Mouse (Mus musculus): Measurements from ENCODE around the gene Mki67.

Mki67 gene

DNA sequence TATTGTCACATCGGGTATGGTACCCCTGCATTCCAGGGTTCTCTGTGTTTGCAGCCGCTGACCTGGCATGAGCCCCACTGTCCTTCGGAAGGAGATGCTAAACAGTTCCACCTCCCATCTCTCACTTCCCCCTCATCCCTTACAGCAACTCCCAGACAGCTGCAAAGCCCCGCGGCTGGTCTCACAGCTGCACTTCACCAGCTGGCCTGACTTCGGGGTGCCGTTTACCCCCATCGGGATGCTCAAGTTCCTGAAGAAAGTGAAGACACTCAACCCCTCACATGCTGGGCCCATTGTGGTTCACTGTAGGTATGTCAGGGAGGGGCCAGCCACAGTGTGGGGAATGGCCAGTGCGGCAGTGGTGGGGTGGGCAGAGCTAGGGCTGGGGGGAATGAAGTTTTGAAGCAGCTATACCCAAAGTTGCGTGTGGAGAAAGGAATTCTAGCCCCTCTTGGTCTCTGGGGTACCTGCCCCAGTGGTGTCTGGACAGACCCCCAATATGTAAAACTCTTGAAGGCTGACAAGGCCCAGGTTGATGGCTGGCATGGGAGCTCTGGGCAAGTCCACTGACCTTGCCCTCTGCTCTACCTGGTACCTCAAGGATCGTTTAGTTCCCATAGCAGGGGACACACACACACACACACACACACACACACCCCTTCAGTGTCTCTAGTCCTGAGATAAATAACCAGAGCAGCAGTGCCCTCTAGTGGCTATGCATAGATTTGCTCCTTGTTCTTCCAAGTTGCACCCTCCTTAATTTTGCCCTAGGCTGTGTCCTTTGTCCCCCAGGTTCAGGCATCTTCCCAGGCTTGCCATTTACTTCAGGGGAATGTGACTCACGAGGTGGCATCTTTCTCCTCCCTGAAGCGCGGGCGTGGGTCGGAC, 47.1 kb downstream of the Mki67 start:
- in situ Hi-C loops (cut with MboI) = no loop called here

DNA sequence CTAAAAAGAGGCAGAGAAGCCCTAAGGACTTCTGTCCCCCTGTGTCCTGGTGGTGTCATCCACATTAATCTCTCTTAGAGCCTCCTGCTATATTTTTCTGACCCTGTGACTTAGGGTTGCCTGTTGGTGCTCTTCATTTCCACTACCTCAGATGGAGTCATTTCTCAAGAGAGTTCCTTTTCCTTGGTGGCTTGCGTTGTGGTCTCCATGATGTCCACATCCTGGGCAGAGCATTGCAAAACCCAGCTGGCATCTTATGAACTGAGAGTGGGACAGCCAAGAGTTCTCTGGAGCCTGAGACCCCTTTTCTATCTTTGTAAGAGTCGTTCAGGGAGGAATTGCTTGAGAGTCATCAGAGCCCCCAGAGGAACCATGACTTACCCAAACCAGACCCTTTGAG, 49.8 kb downstream of the Mki67 start:
- in situ Hi-C loops (cut with MboI) = no loop called here

DNA sequence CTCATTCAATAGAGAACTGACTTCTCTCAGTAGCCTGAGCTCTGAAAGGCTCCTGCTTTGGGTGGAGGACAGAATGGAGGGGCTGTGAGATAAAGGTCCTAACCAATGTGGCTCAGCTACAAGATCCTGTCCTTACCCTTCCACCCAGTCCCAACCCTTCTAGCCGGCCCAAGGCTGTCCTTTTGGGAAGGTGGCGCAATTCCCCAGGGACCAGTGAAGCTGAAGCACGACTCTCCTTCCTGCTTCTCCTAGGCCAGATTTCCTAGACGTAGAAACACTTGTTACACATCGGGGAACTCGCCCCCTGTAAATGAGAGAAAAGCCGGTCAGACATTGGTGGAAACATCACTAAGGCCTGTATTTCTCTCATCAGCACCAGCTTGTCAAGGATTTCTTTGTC, 52.0 kb downstream of the Mki67 start:
- in situ Hi-C loops (cut with MboI) = no loop called here

DNA sequence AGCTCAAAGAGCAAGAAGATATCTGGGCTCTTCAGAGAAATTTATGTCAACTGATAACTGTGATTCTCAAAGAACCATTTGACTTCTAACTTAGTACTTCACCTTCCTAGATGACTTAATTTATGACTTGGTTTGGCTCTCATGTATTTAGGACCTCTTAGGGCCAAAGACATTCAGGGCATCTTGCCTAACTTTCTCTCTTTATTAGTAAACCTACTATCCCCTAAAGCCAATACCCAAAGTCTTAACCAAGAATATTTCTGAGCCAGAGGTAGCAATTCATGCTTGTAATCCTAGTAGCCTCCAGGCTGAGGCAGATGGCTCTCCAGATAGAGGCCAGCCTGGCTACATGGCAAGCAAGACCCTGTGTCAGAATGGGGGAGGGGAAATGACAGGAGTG, 55.8 kb downstream of the Mki67 start:
- in situ Hi-C loops (cut with MboI) = no loop called here

DNA sequence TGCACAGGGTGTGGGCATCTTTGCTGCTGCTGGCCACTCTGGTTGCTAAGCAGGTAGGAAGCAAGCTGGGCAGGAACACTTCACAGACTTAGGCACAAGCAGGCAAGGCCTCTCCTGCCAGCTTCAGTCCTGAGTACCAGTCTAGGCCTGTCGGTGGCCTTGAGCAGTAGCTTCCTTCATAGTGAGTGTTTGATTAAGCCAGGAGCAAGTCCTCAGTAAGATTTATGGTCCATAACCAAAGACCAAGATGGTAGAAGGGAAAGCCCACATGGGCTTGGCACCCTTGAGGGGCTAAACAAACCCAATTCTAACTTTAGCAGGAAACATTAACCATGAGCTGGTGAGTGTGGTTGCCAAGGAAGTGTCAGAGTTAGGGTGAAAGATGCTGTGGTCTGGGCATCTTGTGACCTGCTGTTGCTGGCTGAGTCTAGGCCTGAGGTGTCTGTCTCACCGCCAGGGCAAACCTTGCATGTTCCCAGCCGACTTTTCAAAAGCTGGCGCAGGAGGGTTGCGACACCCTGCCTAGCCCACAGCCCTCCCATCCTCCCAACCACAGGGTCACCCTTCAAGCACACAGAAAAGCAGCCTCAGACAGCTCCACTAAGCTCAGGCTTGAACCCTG, 56.7 kb downstream of the Mki67 start:
- in situ Hi-C loops (cut with MboI) = no loop called here

DNA sequence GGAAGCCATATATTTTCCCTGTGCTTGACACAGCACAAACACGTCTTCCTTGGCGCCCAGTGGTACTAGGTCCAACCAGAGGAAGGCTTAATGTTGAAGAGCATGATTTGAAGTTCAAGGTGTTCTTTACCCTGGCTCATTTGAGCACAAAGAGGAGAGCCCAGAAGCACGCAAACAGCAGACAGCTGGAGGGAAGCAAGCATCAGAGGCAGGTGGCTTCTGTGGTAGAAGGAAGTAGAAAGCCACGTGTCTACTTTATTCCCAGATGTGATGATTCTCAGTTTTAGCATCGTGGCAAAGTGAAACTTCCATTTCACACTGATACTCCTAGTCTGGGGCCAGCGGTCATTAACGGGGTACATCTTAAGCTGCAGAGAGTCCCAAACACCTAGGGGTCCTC, 58.0 kb downstream of the Mki67 start:
- in situ Hi-C loops (cut with MboI) = no loop called here

DNA sequence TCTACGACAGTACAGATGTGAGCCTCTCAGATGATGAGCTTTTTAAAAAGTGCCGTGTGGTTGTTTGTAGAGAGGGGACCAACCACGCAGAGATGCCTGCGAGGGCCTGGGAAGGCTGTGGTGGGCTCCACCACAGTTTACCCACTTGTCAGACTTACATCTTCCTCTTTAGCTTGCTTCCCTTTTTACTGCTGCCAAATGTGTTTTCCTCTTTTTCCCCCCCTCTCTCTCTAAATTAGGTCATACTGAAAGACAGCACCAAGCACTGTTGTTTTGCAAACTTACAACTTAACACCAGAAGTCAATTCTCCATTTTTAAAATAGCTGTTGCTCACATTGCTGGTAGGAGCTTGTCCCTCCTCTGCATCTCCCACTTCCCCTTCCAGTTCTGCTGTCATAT, 61.0 kb downstream of the Mki67 start:
- in situ Hi-C loops (cut with MboI) = no loop called here

DNA sequence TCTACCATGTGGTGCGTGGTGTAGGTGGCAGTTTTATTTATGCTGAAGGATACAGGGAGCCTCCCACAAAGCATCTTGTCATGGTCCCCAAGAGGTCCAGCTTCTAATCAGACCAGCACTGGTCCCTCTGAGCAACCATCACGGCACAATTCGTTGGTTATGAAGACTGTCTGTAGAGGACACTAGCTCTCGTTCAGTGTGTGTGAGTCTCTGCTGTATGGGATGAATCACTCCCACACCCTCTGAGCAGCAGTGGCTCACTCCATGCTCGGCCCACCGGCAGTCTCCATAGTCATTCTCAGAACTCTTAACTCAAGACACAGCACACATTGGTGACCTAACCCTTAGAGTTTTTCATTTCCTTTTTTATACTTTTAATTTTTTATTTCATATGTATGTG, 61.9 kb downstream of the Mki67 start:
- in situ Hi-C loops (cut with MboI) = no loop called here

DNA sequence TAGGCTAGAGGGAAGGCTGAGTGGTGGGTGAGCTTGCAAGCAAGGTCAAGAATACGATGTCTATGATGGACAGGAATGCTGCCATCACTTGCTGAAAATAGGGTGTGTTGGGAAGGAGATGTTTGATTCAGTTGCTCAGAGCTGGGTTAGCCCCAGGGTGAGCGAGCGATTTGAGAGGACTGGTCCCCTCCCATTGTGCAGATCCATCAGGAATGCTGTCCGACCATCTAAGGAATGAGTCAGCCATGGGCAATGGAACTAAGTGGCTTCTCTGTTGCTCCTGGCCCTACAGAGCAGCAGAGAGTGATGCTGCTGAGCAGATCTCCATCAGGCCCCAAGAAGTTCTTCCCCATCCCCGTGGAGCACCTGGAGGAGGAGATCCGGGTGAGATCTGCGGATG, 62.6 kb downstream of the Mki67 start:
- in situ Hi-C loops (cut with MboI) = no loop called here

DNA sequence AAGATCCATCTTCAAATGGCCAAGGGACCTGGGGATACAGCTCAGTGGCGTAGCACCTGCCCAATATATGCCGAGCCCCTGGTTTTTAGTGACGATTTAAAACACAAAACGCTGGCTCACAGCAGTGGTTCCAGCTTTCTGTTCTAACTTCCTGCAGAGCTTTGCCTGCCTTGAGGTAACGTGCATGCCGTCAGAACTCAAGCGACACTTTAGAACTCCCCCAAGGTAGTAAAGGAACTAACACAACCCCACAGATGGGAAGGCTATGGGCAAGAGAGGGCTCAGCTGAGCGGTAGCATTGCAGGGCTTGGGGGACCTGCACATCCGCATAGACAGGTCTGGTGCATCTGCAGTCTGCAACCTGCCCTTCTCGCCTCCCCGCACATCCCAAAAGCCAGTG, 63.4 kb downstream of the Mki67 start:
- in situ Hi-C loops (cut with MboI) = no loop called here

DNA sequence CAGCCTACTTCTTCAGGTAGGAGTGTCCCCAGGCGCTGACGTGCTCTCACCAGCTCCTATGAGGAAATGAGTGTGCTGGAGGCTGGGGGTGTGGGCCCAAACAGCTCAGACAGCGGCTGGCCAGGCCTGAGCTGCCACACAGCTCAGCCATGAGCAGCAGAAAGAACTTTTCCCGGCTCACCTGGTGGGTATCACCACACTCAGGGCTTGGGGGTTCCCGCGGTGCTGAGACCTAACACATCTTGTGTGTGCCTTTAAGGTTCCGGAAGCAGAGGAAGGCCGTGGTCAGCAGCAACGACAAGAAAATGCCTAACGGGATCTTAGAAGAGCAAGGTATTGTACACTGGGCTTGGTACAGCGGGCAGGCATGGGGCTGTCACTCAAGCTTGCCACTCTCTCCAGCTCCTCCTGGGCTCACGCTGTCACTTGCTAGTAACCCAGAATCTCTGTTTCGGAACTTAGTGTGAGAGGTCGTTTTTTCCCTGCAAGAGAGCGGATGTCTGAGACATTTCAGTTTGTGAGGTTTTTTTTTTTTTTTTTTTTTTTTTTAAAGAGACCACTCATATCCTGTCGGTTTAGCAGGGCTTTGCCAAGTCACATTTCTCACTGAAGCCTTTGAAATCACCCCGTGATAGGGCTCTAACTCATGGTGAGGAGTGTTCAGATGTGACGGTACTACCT, 64.2 kb downstream of the Mki67 start:
- in situ Hi-C loops (cut with MboI) = no loop called here

DNA sequence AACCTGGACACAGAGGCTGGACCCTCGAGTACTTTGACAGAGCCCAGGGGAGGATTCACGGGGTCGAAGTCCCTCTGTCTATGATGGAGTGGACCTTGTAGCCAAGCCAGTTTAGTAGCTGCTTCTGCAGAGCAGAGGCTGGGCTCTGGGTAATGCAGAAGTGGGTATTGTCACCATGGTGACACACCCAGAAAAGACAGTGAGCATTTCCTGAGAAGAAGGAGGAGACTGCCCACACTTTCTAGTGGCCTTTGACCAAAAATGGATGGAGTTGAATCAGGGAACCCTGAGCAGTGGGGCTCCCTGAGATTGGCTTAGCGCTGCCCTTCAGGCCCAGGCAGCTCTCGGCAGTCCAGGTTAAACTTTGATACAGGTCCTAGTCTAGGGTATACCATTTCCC, 66.1 kb downstream of the Mki67 start:
- in situ Hi-C loops (cut with MboI) = no loop called here

DNA sequence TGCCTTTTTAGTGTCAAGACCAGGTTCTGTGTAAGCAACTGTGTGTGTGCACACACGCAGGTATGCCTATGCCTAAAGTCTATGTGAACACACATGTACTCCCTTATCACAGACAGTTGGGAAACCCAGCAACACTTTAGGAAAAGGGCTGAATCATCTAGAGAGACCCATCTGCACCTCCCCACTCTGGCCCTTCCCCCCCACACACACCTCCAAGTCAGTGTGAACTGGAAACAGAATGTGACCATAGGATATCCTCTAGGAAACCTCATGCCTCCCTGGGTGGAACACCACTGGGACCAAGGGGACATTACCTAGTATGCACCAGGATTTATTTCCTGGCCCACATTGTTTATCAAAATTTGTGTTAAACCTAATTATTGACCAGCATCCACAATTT, 66.9 kb downstream of the Mki67 start:
- in situ Hi-C loops (cut with MboI) = no loop called here

DNA sequence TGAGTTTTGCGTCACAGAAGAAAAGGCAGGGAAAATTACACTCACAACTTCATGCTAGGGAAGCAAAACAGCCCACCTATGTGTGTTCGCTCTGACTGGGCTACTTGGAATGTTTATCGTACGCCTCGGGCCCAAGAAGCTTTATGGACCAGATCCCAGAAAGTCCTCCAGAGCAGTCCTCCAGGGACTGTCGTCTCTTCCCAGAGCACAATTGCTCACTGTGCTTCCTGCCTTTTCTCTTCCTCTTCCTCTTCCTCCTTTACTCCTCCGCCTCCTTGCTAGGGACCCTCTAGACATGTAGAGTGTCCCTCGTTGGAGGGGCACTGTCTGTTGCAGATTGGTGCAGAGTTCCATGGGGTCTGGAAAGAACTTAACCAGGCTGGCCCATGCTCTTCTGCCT, 67.3 kb downstream of the Mki67 start:
- in situ Hi-C loops (cut with MboI) = no loop called here

DNA sequence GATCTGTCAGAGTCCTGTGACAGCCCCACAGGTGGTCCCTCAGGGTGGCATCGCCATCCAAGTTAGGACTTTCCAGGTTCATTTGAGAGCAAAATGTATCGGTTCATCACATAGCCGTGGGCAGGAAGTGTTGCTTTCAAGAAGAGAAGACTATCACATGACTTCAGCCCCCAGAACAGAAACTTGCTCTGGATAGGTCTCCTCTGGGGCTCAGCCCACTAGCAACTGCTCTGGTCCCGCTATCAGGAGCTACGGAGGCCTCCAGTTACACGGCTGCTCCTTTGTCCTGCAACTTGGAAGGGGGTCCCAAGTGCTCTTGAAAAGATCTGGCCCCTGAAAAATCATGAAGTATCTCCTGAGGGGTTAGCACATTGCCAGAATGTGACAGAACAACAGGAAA, 69.2 kb downstream of the Mki67 start:
- in situ Hi-C loops (cut with MboI) = no loop called here

DNA sequence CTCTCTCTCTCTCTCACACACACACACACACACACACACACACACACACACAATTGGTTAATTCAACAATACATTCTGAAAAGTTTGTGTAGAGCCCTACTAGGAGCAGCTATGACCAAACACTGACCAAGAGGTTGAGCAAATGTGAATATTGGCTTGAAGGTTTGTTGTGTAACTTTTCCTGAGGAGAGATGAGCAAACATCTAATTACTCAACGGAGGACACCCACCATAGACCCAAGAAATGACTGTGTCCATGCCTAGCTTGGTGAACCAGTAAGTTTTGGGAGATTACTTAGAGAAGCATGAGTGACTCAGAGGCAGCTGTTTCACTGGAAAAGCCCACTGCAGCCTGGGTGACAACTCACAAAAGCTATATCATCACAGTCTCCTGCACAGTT, 71.7 kb downstream of the Mki67 start:
- in situ Hi-C loops (cut with MboI) = no loop called here

DNA sequence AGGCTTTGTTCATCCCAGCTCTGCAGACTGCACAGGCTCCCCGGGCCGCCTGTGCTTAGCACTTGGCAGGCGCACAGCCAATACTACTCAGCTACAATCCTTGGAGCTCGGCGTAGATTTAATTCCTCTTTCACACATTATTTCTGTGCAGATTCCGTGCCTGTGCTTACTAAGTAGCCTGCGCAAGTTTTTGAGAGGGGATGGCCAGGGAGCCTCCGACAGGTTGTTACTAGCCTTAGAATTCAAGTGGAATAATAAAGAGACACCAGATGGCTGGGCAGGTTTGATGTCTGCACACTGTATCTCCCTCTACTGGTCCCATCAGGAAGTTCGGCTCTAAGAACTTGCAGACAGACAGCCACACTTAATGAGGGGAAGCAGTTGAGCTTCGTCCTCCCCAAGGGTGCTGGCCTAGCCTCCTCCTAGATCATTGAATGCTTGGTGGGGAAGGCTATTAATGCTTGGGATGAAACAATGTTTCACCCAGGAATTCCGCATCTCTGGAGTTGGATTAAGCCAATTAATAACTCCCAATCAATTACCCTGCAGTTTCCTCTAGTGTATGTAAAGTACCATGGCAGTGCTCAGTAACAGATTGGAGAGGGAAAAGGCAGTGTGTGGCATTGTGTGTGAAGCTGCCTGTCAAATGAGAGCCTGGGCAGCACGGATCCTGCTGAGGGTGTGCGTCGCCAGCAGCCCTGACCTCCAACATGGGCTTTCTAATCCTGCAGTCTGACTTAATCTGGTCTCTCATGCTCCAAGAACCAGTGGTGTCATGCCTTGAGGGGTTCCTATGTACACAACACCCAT, 74.3 kb downstream of the Mki67 start:
- in situ Hi-C loops (cut with MboI) = no loop called here

Data from mature B cell (primary cell).